Mouse (Mus musculus): Measurements from ENCODE around the gene Nms.

Gene Nms

DNA sequence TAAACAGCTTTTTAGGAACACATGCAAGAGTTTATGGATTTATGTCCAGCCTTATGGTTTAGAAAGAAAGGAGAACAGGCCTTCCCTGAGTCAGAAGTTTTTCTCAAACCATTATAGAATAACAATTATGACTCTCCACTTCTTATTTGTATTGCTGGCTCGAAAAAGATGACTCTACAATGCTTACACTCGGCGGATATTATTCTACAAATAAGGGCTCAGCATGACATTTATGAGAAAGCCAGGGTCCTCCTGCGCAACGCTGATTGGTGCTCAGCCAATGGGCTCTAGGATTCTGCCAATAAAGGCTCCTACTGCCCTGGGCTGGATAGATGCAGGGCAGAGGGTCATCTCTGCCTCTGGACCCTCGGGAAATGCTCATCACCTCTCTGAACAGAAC, at the start of gene Nms:
Gene Nms (plus strand): TSS at position 301 of the 400 bp plus-strand sequence.
- no peak for DNase-seq (ENCODE audit: low read depth, low spot score)

DNA sequence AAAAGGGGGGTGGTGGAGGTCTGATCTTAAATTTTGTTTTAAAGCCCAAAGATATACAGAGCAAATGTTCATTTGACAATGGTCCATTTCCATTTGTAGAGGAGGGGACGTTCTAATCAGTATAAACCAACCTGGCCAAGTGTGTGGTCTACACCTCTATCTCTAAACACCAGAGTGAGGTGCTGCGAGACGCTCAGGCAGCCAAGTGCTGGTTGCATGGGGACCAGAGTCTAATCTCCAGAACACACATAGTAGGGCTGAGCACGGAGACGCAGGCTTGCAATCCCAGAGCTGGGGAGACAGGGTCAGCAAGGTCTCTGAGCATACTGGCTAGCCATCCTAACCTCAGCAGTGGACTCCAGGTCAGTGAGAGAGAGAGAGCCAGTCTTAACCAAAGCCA, 47.5 kb upstream of the Nms start:
- DNase-seq (ENCODE audit: low read depth, low spot score): no peak

DNA sequence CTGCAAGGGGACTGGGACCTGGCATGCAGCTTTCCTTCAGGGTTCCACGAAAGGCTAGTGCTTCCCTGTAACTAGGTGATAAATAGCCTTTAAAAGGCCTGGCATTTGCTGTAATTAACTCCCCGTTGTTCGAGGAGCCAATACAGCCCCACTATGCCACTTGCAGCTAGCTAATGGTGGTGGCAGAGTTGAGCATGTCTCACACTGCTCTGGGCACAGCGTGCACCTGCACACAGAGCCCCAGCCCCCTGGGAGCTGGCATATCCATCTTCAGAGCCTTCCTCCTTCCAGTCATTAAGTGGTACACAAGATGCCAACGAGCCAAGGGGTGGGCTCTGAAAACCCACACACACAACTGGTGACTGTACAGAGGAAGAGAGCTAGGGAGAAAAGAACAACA, 45.9 kb upstream of the Nms start:
- no peak for DNase-seq (ENCODE audit: low read depth, low spot score)

DNA sequence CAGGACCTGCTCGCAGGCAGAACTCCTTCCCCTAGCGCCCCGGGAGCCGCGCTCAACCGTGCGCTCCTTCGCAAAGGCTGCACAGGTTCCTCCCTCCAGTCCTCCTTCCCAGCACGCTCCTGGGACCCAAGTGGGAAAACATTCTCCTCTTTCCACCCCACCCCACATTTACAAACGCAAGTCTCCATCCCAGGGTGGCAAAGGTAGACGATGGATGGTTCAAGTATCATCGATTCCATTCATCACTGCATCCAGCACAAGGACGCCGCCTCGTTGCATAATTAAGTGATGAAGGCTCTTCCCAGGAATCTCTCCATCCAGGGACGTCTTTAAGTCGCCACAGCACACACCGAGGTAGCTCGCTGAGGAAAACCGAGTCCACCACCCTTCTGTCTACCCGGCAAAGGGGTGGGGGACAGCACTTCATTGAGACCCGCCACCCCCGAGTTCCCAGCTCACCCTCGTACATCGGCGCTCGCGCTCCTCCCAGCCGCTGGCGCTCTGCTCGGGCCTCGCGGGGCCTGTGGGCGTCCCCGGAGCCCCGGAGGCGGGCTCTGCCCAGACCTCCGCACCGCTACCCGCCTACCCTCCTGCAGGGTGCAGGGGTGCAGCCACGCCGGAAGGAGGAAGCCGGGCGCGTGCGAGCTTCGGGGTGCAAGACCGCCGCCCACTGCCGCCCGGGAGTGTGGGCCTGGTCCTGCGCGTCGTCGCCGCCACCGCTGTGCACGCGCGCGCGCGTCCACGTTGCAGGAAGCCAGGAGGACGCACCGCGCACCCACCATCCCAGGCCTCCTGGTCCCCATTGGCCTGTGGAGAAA, 41.3 kb upstream of the Nms start, which contains the start of gene Chst10:
Gene Chst10 (minus strand): TSS at position 731 of the 818 bp plus-strand sequence.
- peak; percentile 37 for DNase-seq (ENCODE audit: low read depth, low spot score)

DNA sequence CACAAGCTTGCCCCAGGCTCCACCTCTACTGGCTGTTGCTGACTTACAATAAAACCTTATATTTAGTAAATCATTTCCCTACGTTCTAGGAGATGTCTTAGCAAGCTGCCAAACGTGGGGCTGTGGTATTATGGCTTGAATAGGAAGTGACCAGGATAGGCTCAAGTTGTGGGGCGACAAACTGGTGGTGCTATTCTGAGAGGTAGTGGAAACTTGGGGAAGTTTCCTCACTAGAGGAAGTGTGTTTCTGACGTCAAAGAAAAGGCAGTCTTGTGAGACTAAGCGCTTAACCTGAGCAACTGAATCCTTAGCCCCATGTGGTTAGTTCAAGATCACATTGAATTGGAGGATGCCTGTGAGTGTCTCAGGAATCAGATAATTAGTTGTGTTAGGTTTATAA, 36.4 kb upstream of the Nms start:
- DNase-seq (ENCODE audit: low read depth, low spot score): no peak

DNA sequence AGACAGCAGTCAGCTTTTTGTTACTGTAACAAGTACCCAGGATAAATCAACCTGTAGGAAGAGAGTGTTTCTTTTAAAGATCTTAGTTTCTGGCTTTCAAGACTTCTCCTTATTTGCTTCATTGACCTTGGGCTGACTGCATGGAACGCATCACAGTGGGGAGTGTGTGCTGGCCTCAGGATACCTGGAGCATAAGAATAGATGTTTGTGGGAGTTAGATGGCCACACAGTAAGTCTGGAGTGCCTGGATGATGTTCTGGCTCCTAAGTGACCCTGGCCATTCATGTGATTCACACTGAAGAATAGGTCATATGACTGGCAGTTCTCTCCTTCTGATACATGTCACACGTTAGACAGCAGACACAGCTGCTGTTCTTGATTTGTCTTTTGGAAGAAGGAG, 35.0 kb upstream of the Nms start:
- no peak for DNase-seq (ENCODE audit: low read depth, low spot score)

DNA sequence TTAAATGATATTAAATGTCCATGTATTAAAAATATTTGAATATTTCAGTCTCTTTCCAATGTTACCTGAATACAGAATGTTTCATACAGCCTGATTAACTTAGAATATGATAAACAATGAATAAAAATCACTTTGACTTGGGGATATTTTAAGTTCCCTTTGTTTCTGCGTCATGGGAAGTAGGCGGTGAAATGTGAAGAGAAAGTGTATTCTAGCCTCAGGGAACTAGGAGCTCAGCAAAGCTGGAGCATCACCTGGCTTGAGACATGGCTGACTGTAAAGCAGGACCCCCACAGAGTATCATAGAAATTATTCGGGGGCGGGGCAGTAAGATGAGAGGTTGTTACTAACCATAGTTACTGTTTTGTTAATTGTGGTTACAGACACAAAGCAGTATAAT, 10.0 kb upstream of the Nms start:
- DNase-seq (ENCODE audit: low read depth, low spot score): no peak

DNA sequence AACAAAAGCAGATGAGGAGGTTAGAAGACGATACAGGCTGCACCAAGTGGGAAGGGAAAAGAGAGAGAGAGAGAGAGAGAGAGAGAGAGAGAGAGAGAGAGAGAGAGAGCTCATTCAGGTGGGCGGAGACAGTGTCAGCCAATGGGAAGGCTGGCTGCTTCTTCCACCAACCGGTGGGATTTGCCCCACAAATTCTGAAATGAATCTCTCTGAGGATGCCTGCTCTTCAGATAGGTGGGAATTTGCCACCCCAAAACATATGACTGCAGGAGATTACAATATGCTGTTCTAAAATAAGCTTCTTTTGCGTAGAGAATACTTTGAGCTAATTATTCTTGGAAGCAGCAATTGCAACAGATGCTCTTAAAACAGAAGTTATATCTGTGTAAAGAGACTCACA, 9.5 kb upstream of the Nms start:
- DNase-seq (ENCODE audit: low read depth, low spot score): no peak

DNA sequence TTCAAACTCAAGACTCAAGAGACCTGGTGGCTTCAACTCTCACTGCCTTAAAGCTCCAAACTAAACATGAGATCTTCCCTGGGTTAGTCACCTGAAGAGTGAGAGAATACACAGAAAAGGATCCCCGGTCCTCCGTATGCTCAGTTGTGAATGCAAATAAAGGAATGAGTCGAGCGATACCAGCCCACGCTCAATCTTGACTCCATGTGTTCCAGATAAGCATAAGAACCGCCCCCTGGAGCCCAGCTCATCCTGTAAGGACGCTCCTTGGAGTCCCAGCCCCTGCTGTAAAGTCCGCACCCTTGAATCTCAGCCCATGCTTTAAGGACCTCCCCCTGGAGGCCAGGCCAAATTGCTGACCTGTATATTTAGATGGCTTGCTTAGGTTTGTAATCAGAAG, 8.2 kb upstream of the Nms start:
- DNase-seq (ENCODE audit: low read depth, low spot score): no peak

DNA sequence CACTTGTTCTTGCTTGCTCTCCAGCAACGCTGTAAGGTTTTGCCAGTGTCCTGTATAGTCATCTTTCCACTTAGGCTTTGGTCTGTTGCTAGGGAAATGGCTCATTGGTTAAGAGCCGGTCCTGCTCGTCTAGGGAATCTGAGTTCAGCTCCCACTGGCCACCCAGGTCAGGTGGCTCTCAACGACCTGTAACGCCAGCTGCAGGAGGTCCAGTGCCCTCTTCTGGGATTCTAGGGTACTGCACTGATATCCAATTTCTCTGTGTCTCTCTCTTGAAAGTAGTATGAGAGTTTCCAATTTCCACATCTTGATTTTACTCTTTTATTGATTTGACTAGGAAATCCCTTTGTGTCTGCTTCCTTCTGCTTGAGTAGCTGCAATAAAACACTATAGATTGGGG, 4.3 kb upstream of the Nms start:
- DNase-seq (ENCODE audit: low read depth, low spot score): no peak

DNA sequence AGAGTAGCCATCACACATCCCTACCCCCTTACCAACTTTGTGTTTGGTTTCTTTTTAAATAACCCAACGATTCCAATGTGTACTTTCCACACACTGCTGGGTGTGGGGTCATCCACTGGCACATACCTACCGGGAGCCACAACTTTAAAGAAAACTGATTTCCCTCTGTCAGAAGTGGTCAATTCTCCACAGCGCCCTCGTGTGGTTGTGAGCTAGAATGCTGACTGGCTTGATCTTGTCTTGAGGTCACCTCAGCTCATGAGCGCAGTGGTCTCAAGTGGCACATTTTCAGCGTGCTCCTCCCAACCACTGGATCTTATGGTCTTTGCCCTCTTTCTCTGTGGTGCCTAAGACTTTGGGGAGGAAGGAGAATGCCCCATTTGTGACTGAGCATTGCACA, 2.2 kb upstream of the Nms start:
- DNase-seq (ENCODE audit: low read depth, low spot score): peak; percentile 28

DNA sequence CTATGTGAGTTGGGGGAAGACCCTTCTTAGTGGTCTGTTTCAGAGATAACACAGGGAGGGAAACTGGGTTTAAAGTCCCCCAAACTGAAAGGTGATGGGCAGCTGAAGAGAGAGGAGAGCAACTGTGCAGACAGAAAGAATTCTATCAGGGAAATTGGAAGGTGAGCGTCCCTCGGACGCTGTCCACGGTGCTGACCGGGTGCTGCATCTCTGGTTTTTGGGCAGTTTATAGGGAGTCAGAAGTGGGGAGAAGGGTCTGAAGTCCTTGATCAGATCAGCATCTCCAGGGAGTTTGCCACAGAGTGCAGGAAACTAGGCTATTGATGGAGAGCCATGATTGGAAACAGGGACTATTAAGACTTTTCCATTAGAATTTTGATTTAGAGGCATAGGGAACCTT, 659 bp downstream of the Nms start:
- no peak for DNase-seq (ENCODE audit: low read depth, low spot score)

DNA sequence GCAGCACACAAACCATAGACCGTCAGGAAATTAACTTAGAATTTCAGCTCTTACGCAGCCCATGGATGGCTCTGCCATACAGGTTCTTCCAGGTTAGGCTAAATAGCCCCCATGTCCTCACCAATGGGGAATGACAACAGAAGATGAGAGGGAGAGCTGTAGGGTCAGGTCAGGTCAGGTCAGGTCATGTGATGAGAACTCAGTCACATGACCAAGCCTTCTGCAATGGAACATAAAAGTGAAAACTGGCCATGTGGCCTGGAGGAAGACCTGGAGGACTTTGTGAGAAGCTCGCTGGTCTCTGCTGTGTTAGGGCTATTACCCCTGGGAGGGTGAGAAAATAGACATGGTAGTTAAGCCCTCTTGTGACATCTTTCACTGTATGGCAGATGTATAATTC, 17.5 kb downstream of the Nms start:
- DNase-seq (ENCODE audit: low read depth, low spot score): no peak

DNA sequence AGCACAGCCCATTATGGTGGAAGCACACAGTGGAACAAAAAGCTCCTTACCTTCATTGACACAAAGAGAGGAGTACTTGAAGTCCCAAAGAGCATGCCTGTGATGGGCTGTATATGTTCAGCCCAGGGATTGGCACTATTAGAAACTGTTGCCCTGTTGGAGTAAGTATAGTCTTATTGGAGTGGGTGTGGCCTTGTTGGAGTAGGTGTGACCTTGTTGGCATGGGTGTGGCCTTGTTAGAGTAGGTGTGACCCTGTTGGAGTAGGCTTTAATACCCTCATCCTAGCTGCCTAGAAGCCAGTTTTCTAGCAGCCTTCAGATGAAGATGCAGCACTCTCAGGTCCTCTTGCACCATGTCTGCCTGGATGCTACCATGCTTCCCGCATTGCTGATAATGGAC, 30.2 kb downstream of the Nms start:
- DNase-seq (ENCODE audit: low read depth, low spot score): no peak

DNA sequence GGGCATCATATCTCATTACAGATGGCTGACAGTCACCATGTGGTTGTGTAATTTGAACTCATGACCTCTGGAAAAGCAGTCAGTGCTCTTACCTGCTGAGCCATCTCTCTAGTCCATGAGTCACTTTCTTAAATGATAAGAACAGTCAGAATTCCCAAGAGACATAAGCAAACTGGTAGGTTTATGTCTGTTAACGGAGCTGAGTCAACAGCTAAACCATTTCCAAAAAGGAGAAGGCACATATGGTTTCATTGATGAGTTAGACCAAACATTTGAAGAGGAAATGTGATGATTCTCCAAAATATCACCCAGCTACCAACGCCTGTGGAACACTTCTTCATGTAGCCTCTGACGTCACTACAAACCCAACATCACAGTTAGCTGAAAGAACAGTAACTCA, 32.8 kb downstream of the Nms start:
- no peak for DNase-seq (ENCODE audit: low read depth, low spot score)

DNA sequence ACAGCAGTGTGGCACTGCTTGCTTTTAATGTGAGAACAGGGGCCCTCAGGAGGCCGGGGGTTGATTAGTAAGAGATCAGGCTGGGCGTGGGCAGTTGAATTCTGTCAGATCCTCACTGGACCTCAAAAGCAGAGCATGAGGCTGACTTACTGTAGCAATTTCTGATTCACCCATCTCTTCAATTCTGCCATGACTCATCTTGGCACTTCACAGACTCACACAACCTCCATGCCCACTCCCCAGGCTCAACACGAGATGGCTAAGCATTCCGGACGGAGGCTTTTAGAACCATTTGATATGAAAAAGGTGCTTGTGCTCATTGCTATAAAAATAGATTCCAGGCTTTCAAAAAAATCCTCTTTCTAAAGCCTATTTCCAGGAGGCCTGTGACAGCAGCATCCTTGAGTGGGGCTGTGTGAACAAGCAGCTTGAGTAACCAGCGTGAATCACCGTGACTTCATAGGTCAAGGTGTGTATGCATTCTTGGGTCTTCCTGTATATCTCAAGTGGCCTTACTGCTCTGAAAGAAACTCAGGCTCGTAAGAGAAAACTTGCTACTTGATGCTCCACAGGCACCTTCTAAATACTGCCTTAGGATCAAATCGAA, 34.1 kb downstream of the Nms start:
- DNase-seq (ENCODE audit: low read depth, low spot score): no peak

DNA sequence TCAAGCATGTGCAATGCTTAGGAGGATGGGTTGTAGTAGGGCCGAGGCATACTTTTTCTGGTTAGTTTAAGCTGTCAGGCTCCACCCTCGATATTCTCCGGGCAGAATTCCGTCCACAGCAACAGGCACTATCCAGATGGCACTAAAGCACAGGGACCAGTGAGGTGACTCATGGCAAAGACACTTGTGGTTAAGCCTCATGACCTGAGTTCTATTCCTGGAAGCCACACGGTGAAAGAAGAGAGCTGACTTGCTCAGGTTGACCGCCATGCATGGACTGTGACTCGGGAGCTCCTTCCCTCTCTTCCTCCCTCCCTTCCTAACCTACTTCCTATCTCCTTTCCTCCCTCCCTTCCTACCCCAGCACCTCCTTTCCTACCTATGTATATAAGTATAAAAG, 41.0 kb downstream of the Nms start:
- no peak for DNase-seq (ENCODE audit: low read depth, low spot score)

DNA sequence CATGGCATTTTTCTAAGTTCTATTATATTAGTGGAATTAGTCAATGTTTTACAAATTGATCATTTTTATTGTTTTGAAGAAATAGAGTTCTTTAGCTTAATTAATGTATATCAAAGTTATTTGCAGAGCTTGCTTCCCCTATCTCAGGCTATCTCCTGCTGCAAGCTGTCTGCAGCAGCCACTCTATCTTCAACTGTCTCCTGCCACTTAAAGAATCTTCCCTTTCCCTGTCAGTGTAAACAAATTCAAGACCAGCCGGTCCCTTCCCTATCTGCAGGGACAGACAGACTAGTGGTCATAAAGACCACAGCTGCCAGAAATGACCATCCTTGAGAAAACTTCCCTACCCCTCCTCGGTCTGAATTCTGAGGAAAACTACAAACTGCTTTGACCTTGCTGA, 44.9 kb downstream of the Nms start:
- DNase-seq (ENCODE audit: low read depth, low spot score): no peak

DNA sequence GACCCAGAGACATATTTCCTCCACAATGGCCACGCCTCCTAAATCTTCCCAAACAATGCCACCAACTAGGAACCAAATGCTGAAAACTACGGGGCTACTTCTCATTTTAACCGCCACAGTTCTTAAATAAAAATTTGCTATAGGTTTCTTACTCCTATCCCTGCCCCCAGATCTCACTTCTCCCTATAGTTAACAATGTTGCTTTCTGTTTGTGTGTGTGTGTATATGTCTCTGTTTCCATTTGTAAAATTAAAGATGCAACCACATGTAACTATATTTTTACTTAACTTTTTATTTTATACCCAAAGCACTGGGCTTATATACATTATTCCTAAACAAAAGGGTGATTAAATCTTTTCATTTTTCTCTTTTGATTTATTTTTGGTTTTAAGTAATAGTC, 46.4 kb downstream of the Nms start, which contains the start of gene Pdcl3:
Gene Pdcl3 (plus strand): TSS at position 301 of the 400 bp plus-strand sequence.
- DNase-seq (ENCODE audit: low read depth, low spot score): no peak

DNA sequence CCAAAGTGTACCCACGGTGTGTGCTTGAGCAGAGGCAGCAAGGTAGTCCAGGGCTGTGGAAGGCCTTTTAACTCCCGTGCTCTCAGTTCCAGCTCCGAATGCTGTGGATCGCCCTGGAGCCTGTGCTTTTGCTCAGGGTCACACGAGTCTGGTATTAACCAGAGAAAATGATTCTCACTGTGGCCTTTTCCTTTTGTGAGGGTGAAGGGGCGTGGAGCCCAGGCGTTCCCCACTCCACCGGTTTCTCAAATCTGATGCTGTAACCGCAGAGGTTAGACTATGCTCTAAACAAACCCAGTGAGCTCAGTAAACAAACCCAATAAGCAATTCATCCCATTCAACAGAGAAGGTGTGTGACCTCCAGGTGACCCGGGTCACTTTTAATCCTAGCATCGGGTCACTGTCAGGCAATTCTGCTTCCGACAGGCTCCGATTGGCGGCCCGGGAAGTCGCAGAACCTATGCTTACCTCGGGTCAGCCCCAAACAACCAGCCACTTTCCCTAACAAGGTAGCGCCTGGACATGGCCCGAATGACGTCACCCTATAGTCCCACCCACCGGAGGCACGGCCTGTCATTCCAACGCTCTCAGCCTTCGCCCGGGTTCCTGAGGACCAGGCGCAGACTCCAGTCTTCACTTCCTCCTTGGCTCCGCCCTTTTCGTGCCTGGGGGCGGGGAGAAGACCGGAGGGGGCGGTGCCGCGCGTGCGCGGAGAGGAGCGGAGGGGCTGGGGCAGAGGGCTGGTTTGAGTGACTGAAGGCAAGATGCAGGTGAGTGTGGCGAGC, 48.3 kb downstream of the Nms start:
- DNase-seq (ENCODE audit: low read depth, low spot score): peak; percentile 91

DNA sequence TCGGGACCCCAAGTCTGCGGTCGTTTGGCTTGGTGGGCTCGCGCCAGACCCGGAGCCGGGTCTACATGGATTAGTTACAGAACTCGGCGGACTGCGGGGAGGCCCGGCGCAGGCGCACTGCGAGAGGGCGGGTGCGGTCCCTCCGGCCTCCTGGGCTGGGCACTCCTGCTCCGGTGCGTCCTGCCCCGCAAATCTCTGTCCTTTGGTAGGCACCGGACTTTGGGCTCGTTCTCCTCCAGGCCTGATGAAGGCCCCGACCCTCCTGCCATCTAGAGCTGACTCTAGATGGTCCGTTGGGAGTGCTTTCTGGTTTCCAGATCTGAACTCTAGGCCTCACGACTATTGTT, 48.9 kb downstream of the Nms start:
- no peak for DNase-seq (ENCODE audit: low read depth, low spot score)

DNA sequence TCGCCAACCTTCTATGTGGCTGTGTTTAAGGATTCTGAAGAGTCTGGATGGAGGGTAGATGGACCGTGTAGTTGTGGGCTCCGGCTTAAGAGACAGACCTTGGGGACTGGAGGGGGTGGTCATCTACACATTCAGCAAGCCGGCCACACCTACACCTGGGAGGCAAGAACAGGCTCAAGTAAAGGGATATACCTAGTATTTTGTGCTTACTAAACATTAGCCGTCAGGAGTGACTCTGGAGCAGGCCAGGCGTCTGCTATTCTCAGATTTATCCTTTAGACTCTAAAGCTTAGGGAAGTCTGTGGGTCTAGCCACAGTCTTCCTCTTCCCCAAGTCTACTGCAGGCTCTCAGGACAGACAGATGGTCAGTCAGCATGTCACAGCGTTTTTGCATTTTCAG, 49.4 kb downstream of the Nms start:
- no peak for DNase-seq (ENCODE audit: low read depth, low spot score)

DNA sequence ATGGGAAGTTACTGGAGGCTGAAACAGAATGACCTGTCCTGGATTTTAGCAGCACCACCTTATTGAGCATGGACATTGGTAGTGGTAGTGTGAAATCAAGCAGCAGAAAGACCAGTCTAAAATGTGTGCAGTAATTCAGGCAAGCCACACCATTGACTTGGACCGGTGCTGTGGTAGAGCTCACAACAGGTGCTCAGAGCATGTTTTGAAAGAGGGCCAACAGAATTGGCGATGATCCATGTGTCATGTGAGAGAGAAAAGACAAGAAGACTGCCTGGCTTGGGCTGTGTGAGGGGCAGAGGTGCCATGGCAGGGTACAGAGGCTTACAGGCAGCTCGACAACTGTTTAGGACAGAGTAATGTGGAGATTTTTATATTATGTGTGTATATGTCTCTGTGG, 53.4 kb downstream of the Nms start:
- no peak for DNase-seq (ENCODE audit: low read depth, low spot score)
